Mouse (Mus musculus) liver, embryonic 14.5 days (tissue): ENCODE results near the gene Ezh1. TPM values are rescaled to one million over a fixed set of nuclear protein-coding genes. Genes with fewer than 3 reads are reported as not detected.

Source experiments
- ATAC-seq: fragments of 200-750 bp; cut with Nextera tagmentation; 2 replicates; pipeline ENCODE4 v1.8.0; 2017; ENCODE audit warnings: moderate number of reproducible peaks, mild to moderate bottlenecking, moderate library complexity; ENCODE audit not compliant: insufficient read depth
- DNase-seq, 3 experiments: peaks; one replicate each; pipeline ENCODE4 v3.0.0-alpha.2; 2012 to 2013; ENCODE audit warnings: low read depth in 3 of 3, low spot score in 3 of 3
- H3K27ac ChIP-seq: fragments of 300-500 bp; sonication (generic); 2 replicates; pipeline ENCODE4 v1.5.1; 2014; ENCODE audit warnings: moderate library complexity, mild to moderate bottlenecking, control low read depth, inconsistent platforms
- H3K27me3 ChIP-seq: fragments of 300-500 bp; sonication (generic); 2 replicates; pipeline ENCODE4 v1.6.1; 2014; ENCODE audit warnings: mild to moderate bottlenecking, low read length, moderate library complexity; ENCODE audit not compliant: control insufficient read depth, insufficient read depth
- H3K36me3 ChIP-seq: fragments of 300-500 bp; sonication (generic); replicated peaks from 2 replicates; pipeline ENCODE4 v1.6.1; 2014; ENCODE audit warnings: low read depth; ENCODE audit not compliant: control insufficient read depth, insufficient read depth
- H3K4me1 ChIP-seq, 2 experiments: fragments of 200-500 bp in 1 of 2; fragments of 300-500 bp in 1 of 2; sonication (generic) in 1 of 2; replicated peaks; 2 replicates each; pipeline ENCODE4 v1.6.1; 2012 to 2014; ENCODE audit warnings: antibody characterized with exemption in 1 of 2, inconsistent platforms in 1 of 2, low read length in 1 of 2; ENCODE audit not compliant: control insufficient read depth in 2 of 2, insufficient read depth in 2 of 2
- H3K4me2 ChIP-seq: fragments of 300-500 bp; sonication (generic); 2 replicates; pipeline ENCODE4 v1.6.1; 2014; ENCODE audit warnings: low read depth, mild to moderate bottlenecking, control low read depth, moderate library complexity
- H3K4me3 ChIP-seq, 2 experiments: fragments of 200-500 bp in 1 of 2; fragments of 300-500 bp in 1 of 2; sonication (generic) in 1 of 2; 2 replicates each; pipeline ENCODE4 v1.5.1; 2012 to 2014; ENCODE audit warnings: low read depth in 2 of 2, low read length in 2 of 2, mild to moderate bottlenecking in 2 of 2, control low read depth in 1 of 2, inconsistent platforms in 1 of 2, moderate library complexity in 1 of 2; ENCODE audit not compliant: insufficient read depth in 1 of 2
- H3K9ac ChIP-seq: fragments of 300-500 bp; sonication (generic); replicated peaks from 2 replicates; pipeline ENCODE4 v1.6.1; 2014; ENCODE audit warnings: mild to moderate bottlenecking, control low read depth, moderate library complexity
- H3K9me3 ChIP-seq: fragments of 300-500 bp; sonication (generic); 2 replicates; pipeline ENCODE4 v1.6.1; 2016; ENCODE audit warnings: low read length, mixed read lengths; ENCODE audit not compliant: control insufficient read depth
- CTCF ChIP-seq: IDR thresholded peaks from 2 replicates; pipeline ENCODE4 v1.5.1; 2016; ENCODE audit warnings: antibody characterized with exemption, low read depth, control low read depth
- EP300 ChIP-seq: IDR thresholded peaks from 2 replicates; pipeline ENCODE4 v1.6.1; 2016; ENCODE audit warnings: antibody characterized with exemption, low read depth
- WGBS: fragments of 180-500 bp; shearing (Covaris S2); extraction: QIAGEN DNeasy Blood & Tissue Kit; methylation state at CpG from one replicate; pipeline ENCODE4 v1.1.7; 2014; ENCODE audit not compliant: insufficient replicate concordance; 5-methylcytosine and 5-hydroxymethylcytosine counted together
- polyA plus RNA-seq, 2 experiments: library from polyadenylated mRNA; depleted of rRNA in 1 of 2; stranded (reverse) in 1 of 2; unstranded in 1 of 2; fragments of >200 nt; fragmentation: Nextera tagmentation in 1 of 2; extraction: Ambion mirVana in 1 of 2; gene quantifications; 2 replicates each; pipeline versions ENCODE4 v1.2.1 to v1.2.3; 2012 to 2014

The Ezh1 gene
- polyA plus RNA-seq, 2 experiments = 7.9 to 8.8 TPM

DNA sequence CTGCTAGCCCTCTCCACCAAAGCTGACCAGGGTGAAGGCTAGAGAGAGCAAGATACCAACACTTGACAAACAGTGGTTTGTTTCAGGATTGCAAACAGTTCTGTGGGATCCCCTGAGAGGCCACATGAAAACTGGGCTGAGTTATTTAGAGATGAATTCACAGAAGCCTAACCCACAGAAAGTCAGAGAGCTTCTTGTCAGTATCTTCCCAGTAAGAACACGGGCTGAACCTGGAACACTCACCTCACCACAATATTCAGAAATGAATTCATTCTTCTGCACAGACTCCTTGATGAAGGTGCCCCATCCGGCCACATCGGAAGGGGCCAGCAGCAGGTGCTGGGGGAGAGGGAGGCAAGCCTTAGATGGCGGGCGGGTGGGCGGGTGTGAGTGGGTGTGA, 31.6 kb downstream of the Ezh1 start:
- H3K9me3 ChIP-seq = no peaks in the 10 kb centered on the region
- 77% methylated on average over 6 of the region's 6 CpGs for WGBS
- no peak for ATAC-seq

DNA sequence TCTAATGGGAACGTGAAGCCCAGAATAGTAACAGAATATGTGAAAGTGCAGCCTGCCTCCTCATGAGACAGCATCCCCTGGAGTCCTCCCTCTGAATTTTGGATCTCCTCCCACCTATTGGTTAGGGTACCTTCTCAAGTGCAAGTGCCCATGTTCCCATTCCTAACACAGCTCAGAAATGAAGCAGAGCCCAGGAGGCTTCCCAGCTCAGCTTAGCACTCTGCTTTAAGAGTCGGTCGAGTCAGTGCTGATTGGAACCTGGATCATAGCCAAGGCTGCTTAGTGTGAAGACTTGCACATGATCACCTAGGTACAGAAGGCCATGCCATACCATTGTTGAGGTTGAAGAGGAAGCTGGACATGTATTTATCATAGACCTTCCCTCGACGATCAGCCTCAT, 32.1 kb downstream of the Ezh1 start:
- H3K9ac ChIP-seq = no peak overlapping the region
- no peak overlapping the region for H3K27ac ChIP-seq
- peaks cover 9% of the 10 kb centered on the region; the same call in 1 of the 2 replicates for H3K36me3 ChIP-seq

More for the DNA sequence above, 31.6 kb downstream of the Ezh1 start:
- Histone ChIP-seq H3K9ac (no peak overlapping the region), H3K36me3 (peaks cover 13% of the 10 kb centered on the region; the same call in 1 of the 2 replicates), H3K4me2 (no peak overlapping the region), H3K4me1 (peaks cover 15 to 27% of the 10 kb centered on the region in 2 experiments), H3K27me3 (no peaks in the 10 kb centered on the region), H3K27ac (no peak overlapping the region), H3K4me3 (no peak overlapping the region)
- no peak for TF ChIP-seq CTCF
- no peak for DNase-seq

DNA sequence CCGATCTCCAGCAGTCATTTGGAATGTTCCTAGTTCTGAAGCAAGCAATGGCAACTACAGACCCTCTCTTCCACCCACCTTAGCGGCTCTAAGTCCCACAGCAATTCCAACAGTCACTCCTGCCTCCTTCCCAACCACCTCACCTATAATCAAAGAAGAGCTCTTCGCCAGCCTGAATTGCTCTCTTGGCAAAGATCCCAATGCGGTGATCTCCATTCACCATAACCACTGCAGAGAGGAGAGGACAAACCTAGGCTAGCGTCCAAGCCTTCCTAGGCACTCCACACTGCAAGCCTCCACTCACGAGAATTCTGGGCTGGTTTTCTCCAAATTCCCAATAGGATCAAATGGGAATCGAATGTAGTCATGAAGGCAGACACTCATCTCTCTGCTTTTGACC, 33.2 kb downstream of the Ezh1 start:
- ATAC-seq (no peak), DNase-seq (no peak)
- no peak overlapping the region for H3K4me2 ChIP-seq
- no peak for TF ChIP-seq EP300
- no peak for TF ChIP-seq CTCF
- H3K27ac ChIP-seq = no peak overlapping the region
- H3K4me3 ChIP-seq = no peak overlapping the region
- H3K9me3 ChIP-seq = no peaks in the 10 kb centered on the region
- H3K36me3 ChIP-seq = peaks cover 2% of the 10 kb centered on the region; the same call in 1 of the 2 replicates
- WGBS = 75% methylated on average over 7 of the region's 7 CpGs
- H3K9ac ChIP-seq = no peak overlapping the region
- H3K4me1 ChIP-seq = peaks cover 22 to 32% of the 10 kb centered on the region in 2 experiments
- no peaks in the 10 kb centered on the region for H3K27me3 ChIP-seq

More for the DNA sequence above, 32.1 kb downstream of the Ezh1 start:
- H3K4me3 ChIP-seq = no peak overlapping the region
- ATAC-seq (no peak), DNase-seq (no peak)
- H3K9me3 ChIP-seq = no peaks in the 10 kb centered on the region
- no peak for TF ChIP-seq CTCF
- no peak for TF ChIP-seq EP300
- H3K27me3 ChIP-seq = no peaks in the 10 kb centered on the region
- WGBS = 69% methylated on average over 5 of the region's 5 CpGs
- no peak overlapping the region for H3K4me2 ChIP-seq
- peaks cover 16 to 27% of the 10 kb centered on the region in 2 experiments for H3K4me1 ChIP-seq

DNA sequence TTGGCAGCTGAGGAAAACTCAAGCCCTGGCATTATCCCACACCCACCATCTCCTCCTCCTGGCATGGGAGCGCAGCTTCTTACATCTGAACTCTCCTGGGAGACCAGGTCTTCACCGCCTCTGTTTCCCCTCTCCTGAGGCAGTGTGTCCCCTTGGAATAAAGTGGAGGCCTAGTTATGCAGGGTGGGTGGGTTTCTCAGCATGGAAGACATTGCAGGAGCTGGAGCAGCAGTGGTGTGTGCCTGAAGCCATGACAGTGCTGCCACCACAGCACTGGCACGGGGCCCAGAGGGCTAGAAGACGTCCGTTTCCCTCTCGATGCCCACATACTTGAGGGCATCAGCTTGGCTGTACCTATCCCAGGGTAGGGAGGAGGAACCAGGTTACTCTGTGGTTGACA, 33.6 kb downstream of the Ezh1 start:
- Histone ChIP-seq H3K4me2 (no peak overlapping the region), H3K27ac (no peak overlapping the region), H3K4me1 (peaks cover 22 to 32% of the 10 kb centered on the region in 2 experiments), H3K36me3 (no peaks in the 10 kb centered on the region; the same call in 1 of the 2 replicates), H3K4me3 (no peak overlapping the region), H3K27me3 (no peaks in the 10 kb centered on the region), H3K9ac (no peak overlapping the region), H3K9me3 (no peaks in the 10 kb centered on the region)
- ATAC-seq (no peak), DNase-seq (no peak)
- WGBS = 88% methylated on average over 6 of the region's 6 CpGs
- no peak for TF ChIP-seq CTCF
- TF ChIP-seq EP300 = no peak

DNA sequence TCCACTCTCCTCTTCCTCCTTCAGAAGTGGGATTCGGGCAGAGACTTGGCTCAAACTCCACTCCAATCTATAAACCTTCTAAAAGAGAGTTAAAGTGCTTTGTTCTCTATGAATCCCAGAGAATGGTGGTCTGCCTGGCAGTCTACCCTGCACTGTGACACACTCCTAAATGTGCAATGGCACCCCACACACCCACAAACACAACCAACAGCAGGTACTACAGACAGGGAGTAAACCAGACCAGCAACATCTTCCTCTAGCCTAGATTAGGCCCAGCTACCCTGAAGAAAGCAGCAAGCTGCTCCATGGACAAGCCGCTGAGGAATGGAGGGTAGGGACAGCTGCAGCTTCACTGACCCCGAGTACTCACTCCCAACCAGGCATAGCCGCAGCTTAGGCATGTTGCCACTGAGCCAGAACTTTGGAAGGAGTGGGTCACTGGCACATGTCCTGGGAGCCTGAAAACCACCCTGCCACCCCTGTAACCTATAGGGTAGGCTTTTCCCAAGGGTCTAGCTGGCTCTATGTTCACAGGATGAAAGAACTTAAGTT, 34.3 kb downstream of the Ezh1 start:
- TF ChIP-seq EP300 (no peak), CTCF (no peak)
- WGBS = 83% methylated on average over 4 of the region's 4 CpGs

More for the DNA sequence above, 34.3 kb downstream of the Ezh1 start:
- Histone ChIP-seq H3K9ac (no peak overlapping the region), H3K27me3 (no peaks in the 10 kb centered on the region), H3K4me2 (no peak overlapping the region), H3K9me3 (no peaks in the 10 kb centered on the region), H3K36me3 (no peaks in the 10 kb centered on the region), H3K4me3 (no peak overlapping the region), H3K27ac (peak overlapping the region; percentile 2; the same call in 1 of the 2 replicates), H3K4me1 (peaks cover 22 to 32% of the 10 kb centered on the region in 2 experiments)
- ATAC-seq = no peak
- no peak for DNase-seq
